Mouse (Mus musculus): ENCODE measurements around the gene Mpeg1. TPM values are rescaled to one million over a fixed set of nuclear protein-coding genes. Genes with fewer than 3 reads are reported as not detected.

Gene Mpeg1
- total and polyA plus RNA-seq, 2 experiments from 2014 or later, result 0.88 to 2.7 TPM

DNA sequence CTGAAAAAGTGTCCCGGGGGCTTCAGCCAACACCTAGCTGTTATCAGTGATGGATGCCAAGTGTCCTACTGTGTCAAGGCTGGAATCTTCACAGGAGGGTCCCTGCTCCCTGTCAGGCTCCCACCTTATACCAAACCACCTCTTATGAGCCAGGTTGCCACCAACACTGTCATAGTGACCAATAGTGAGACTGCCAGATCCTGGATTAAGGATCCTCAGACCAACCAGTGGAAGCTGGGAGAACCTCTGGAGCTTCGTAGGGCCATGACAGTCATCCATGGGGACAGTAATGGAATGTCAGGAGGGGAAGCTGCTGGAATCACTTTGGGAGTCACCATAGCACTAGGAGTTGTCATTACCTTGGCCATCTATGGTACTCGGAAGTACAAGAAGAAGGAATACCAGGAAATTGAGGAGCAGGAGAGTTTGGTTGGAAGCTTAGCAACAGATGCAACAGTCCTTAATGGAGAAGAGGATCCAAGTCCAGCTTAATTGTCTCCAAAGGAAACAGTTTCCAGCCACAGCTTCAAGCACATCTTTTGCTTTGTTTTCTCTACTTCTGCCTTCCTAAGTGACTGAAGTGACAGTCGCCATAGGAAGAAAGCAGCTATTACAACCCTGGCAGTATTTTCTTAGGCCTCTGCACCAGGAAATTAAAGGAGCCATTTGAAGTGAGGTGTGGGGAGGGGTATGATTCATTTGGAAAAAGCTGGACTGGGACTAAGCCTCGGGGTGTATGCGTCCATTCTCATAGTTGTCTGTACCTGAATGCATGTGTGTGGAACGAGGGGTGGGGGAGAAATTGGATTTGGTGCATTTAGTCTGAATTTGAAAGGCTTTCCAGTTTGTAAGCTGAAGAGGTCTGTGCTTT, 2.5 kb downstream of the Mpeg1 start:
- TF ChIP-seq CTCF (IDR thresholded peaks at IDR 0.05), result no peak
- ATAC-seq (ENCODE audit: low FRiP score) (no peak), DNase-seq (ENCODE audit: low spot score) (no peak)
- Histone ChIP-seq H3K27ac (ENCODE audit: low read depth, low read length) (no peak overlapping the region), H3K4me2 (ENCODE audit: low read depth, low read length, poor library complexity, severe bottlenecking) (no peak overlapping the region), H3K9ac (replicated peaks; ENCODE audit: low read length, poor library complexity, severe bottlenecking) (no peak overlapping the region), H3K27me3 (ENCODE audit: insufficient read depth, low read length) (no peaks in the 10 kb centered on the region), H3K4me1 (ENCODE audit: insufficient read depth, low read length) (no peaks in the 10 kb centered on the region), H3K4me3 (ENCODE audit: low read depth, low read length) (no peak overlapping the region), H3K9me3 (ENCODE audit: low read length) (no peaks in the 10 kb centered on the region), H3K36me3 (ENCODE audit: insufficient read depth, low read length) (0 out of 2 replicates have a peak, but pooled peaks cover 2% of the 10 kb centered on the region)
- WGBS, result 57% methylated on average over 7 of the region's 7 CpGs

DNA sequence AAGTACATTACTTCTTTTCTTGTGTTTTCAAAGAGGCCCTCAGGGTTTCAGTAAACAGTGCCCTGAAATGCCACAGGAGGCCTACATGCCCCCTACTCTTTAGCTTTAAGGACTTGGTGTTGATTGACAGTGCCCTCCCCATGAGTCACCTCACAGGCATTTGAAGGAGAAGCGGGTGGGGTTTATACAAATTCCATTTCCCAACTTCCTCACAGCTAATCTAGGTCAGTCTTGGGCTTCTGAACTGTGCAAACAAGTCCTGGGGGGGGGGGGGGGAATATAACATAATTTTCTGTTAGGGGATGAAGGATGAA, 3.1 kb downstream of the Mpeg1 start:
- H3K27ac ChIP-seq (ENCODE audit: low read depth, low read length), result no peak overlapping the region
- peaks cover 8% of the 10 kb centered on the region for H3K36me3 ChIP-seq (ENCODE audit: insufficient read depth, low read length)
- no peaks in the 10 kb centered on the region for H3K9me3 ChIP-seq (ENCODE audit: low read length)
- no peak overlapping the region for H3K4me3 ChIP-seq (ENCODE audit: low read depth, low read length)
- TF ChIP-seq CTCF (IDR thresholded peaks at IDR 0.05), result no peak
- no peak for ATAC-seq (ENCODE audit: low FRiP score)
- no peaks in the 10 kb centered on the region for H3K27me3 ChIP-seq (ENCODE audit: insufficient read depth, low read length)
- H3K4me1 ChIP-seq (ENCODE audit: insufficient read depth, low read length), result no peaks in the 10 kb centered on the region
- H3K9ac ChIP-seq (replicated peaks; ENCODE audit: low read length, poor library complexity, severe bottlenecking), result no peak overlapping the region
- no peak for DNase-seq (ENCODE audit: low spot score)
- H3K4me2 ChIP-seq (ENCODE audit: low read depth, low read length, poor library complexity, severe bottlenecking), result no peak overlapping the region
- 17% methylated on average over 1 of the region's 1 CpGs for WGBS

DNA sequence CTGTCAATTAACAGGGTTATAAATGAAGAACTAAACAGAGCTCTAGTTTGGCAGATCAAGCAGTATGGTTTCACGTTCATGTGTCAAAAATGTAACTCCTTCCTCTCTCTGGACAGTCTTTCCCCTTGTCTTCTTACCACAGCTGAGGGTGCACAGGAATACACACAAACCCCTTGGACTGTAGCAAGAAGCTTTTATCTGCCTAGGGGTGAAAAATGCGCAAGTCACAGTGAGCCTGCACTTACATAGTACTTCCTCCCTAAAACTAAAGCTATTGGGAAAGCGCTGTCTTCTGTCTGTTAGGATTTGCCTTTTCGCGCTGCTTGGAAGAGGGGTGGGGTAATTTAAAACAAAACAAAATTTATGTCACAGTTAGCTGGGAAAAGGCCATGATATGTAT, 3.5 kb downstream of the Mpeg1 start:
- Histone ChIP-seq H3K9ac (replicated peaks; ENCODE audit: low read length, poor library complexity, severe bottlenecking) (no peak overlapping the region), H3K27me3 (ENCODE audit: insufficient read depth, low read length) (no peaks in the 10 kb centered on the region), H3K4me2 (ENCODE audit: low read depth, low read length, poor library complexity, severe bottlenecking) (no peak overlapping the region), H3K4me3 (ENCODE audit: low read depth, low read length) (no peak overlapping the region), H3K4me1 (ENCODE audit: insufficient read depth, low read length) (no peaks in the 10 kb centered on the region), H3K27ac (ENCODE audit: low read depth, low read length) (no peak overlapping the region), H3K36me3 (ENCODE audit: insufficient read depth, low read length) (peaks cover 12% of the 10 kb centered on the region), H3K9me3 (ENCODE audit: low read length) (no peaks in the 10 kb centered on the region)
- TF ChIP-seq CTCF (IDR thresholded peaks at IDR 0.05), result no peak
- ATAC-seq (ENCODE audit: low FRiP score), result no peak
- 81% methylated on average over 5 of the region's 5 CpGs for WGBS
- DNase-seq (ENCODE audit: low spot score), result no peak

DNA sequence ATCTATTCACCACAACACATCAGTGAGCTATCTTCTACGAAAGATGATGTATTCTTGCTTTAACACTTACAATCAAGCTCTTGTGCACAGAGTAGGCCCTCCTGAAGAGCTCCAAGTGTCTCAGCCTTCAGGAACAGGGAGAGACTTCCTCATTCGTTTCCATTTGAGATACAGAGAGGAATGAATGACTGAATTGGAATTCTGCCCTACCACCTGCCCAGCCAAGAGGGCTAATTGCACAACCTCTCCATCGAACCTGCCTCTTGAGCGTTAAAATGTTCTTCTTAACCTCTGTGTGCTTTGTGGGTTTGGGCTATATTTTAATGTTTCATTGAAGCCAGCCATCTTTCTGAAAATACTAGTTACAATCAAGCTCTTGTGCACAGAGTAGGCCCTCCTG, 4.1 kb downstream of the Mpeg1 start:
- Histone ChIP-seq H3K27me3 (ENCODE audit: insufficient read depth, low read length) (no peaks in the 10 kb centered on the region), H3K27ac (ENCODE audit: low read depth, low read length) (no peak overlapping the region), H3K36me3 (ENCODE audit: insufficient read depth, low read length) (peaks cover 17% of the 10 kb centered on the region), H3K4me3 (ENCODE audit: low read depth, low read length) (no peak overlapping the region), H3K9ac (replicated peaks; ENCODE audit: low read length, poor library complexity, severe bottlenecking) (no peak overlapping the region), H3K4me2 (ENCODE audit: low read depth, low read length, poor library complexity, severe bottlenecking) (no peak overlapping the region), H3K9me3 (ENCODE audit: low read length) (no peaks in the 10 kb centered on the region), H3K4me1 (ENCODE audit: insufficient read depth, low read length) (no peaks in the 10 kb centered on the region)
- no peak for TF ChIP-seq CTCF (IDR thresholded peaks at IDR 0.05)
- ATAC-seq (ENCODE audit: low FRiP score) (no peak), DNase-seq (ENCODE audit: low spot score) (no peak)
- 83% methylated on average over 4 of the region's 4 CpGs for WGBS

DNA sequence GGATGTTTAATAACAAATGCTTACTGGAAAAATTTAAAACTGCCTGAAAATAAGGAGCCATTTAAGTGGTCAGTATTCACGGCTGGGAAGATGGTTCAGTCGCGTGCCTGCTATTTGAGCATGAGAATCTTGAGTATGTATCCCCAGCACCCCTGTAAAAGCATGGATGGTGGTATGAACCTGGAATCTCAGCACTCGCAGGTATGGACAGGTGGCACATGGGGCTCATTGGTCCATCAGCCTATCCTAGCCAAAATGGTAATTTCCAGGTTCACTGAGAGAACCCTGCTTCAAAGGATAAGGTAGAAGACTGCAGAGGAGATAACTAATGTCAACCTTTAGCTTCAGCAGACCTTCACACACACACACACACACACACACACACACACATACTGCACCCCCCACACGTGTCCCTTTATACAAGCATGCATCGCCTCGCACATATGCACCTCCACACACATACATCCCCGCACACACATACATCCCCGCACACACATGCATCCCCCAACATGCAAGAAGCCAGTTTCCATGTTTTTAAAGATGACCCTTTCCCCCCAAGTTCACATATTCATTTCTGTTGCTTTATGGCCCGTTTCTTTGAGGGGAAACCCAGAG, 5.1 kb downstream of the Mpeg1 start:
- Histone ChIP-seq H3K9me3 (ENCODE audit: low read length) (no peaks in the 10 kb centered on the region), H3K27ac (ENCODE audit: low read depth, low read length) (no peak overlapping the region), H3K4me3 (ENCODE audit: low read depth, low read length) (no peak overlapping the region), H3K36me3 (ENCODE audit: insufficient read depth, low read length) (peaks cover 21% of the 10 kb centered on the region), H3K27me3 (ENCODE audit: insufficient read depth, low read length) (no peaks in the 10 kb centered on the region), H3K9ac (replicated peaks; ENCODE audit: low read length, poor library complexity, severe bottlenecking) (no peak overlapping the region), H3K4me2 (ENCODE audit: low read depth, low read length, poor library complexity, severe bottlenecking) (no peak overlapping the region), H3K4me1 (ENCODE audit: insufficient read depth, low read length) (no peaks in the 10 kb centered on the region)
- DNase-seq (ENCODE audit: low spot score) (no peak), ATAC-seq (ENCODE audit: low FRiP score) (0 out of 2 replicates have a peak, but pooled peaks have one; percentile 14)
- WGBS, result 92% methylated on average over 10 of the region's 10 CpGs
- TF ChIP-seq CTCF (IDR thresholded peaks at IDR 0.05), result no peak

DNA sequence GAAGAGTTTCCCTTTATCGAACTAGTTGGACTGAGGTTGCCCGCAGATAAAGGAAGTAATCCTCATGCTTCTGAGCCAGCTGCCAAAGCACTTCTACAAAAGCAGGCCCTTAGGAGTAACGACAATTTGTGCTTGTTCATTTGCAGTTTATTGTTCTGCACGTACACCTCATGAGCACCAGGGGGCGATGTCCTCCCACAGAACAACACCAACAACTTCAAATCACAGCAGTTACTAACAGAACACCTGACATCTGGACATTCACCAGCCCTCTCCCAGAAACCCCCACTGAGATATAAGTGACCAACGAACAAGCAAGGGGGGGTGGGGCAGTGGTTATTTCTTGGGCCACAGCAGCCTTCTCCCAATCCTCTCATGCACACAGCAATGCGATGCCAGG, 5.6 kb downstream of the Mpeg1 start:
- peaks cover 26% of the 10 kb centered on the region for H3K36me3 ChIP-seq (ENCODE audit: insufficient read depth, low read length)
- no peak overlapping the region for H3K9ac ChIP-seq (replicated peaks; ENCODE audit: low read length, poor library complexity, severe bottlenecking)
- H3K4me3 ChIP-seq (ENCODE audit: low read depth, low read length), result no peak overlapping the region
- no peaks in the 10 kb centered on the region for H3K4me1 ChIP-seq (ENCODE audit: insufficient read depth, low read length)
- peak; percentile 89 for TF ChIP-seq CTCF (IDR thresholded peaks at IDR 0.05)
- WGBS, result 25% methylated on average over 7 of the region's 7 CpGs
- no peaks in the 10 kb centered on the region for H3K27me3 ChIP-seq (ENCODE audit: insufficient read depth, low read length)
- H3K27ac ChIP-seq (ENCODE audit: low read depth, low read length), result no peak overlapping the region
- peak; percentile 34; the same call in 1 of the 2 replicates for ATAC-seq (ENCODE audit: low FRiP score)
- no peaks in the 10 kb centered on the region for H3K9me3 ChIP-seq (ENCODE audit: low read length)
- no peak overlapping the region for H3K4me2 ChIP-seq (ENCODE audit: low read depth, low read length, poor library complexity, severe bottlenecking)
- peak; percentile 63 for DNase-seq (ENCODE audit: low spot score)
